Mouse (Mus musculus) heart, embryonic 14.5 days (tissue): ENCODE results near the gene Gipc1. TPM values are rescaled to one million over a fixed set of nuclear protein-coding genes. Genes with fewer than 3 reads are reported as not detected.

Experiments
- ATAC-seq: fragments of 200-750 bp; cut with Nextera tagmentation; 2 replicates; pipeline ENCODE4 v1.8.0; 2017; ENCODE audit warnings: low read depth, moderate TSS enrichment; ENCODE audit not compliant: insufficient number of reproducible peaks, insufficient read depth, low FRiP score
- H3K27ac ChIP-seq, 2 experiments: fragments of 200-500 bp in 1 of 2; fragments of 300-500 bp in 1 of 2; sonication (generic) in 1 of 2; replicated peaks in 1 of 2; 2 replicates each; pipeline ENCODE4 v1.5.1; 2012 to 2014; ENCODE audit warnings: low read depth in 2 of 2, low read length in 2 of 2, control low read depth in 1 of 2, mild to moderate bottlenecking in 1 of 2, mixed read lengths in 1 of 2; ENCODE audit not compliant: control insufficient read depth in 1 of 2, insufficient read depth in 1 of 2
- H3K27me3 ChIP-seq: fragments of 300-500 bp; sonication (generic); 2 replicates; pipeline ENCODE4 v1.6.1; 2014; ENCODE audit warnings: mild to moderate bottlenecking, low read length, control low read depth; ENCODE audit not compliant: control insufficient read depth, insufficient read depth
- H3K36me3 ChIP-seq: fragments of 300-500 bp; sonication (generic); 2 replicates; pipeline ENCODE4 v1.6.1; 2014; ENCODE audit warnings: mild to moderate bottlenecking, control low read depth, low read length, mixed read lengths; ENCODE audit not compliant: control insufficient read depth, insufficient read depth
- H3K4me1 ChIP-seq, 2 experiments: fragments of 200-500 bp in 1 of 2; fragments of 300-500 bp in 1 of 2; sonication (generic) in 1 of 2; 2 replicates each; pipeline ENCODE4 v1.6.1; 2012 to 2014; ENCODE audit warnings: low read length in 2 of 2, control low read depth in 1 of 2, mixed read lengths in 1 of 2; ENCODE audit not compliant: control insufficient read depth in 2 of 2, insufficient read depth in 2 of 2
- H3K4me2 ChIP-seq: fragments of 300-500 bp; sonication (generic); 2 replicates; pipeline ENCODE4 v1.6.1; 2014; ENCODE audit warnings: mild to moderate bottlenecking, low read length
- H3K4me3 ChIP-seq, 2 experiments: fragments of 200-500 bp in 1 of 2; fragments of 300-500 bp in 1 of 2; sonication (generic) in 1 of 2; 2 replicates each; pipeline ENCODE4 v1.5.1; 2012 to 2014; ENCODE audit warnings: low read length in 2 of 2, mild to moderate bottlenecking in 2 of 2, control low read depth in 1 of 2, low read depth in 1 of 2, moderate library complexity in 1 of 2; ENCODE audit not compliant: control insufficient read depth in 1 of 2, insufficient read depth in 1 of 2
- H3K9ac ChIP-seq: fragments of 300-500 bp; sonication (generic); 2 replicates; pipeline ENCODE4 v1.6.1; 2014; ENCODE audit warnings: mild to moderate bottlenecking, low read length
- H3K9me3 ChIP-seq: fragments of 300-500 bp; sonication (generic); 2 replicates; pipeline ENCODE4 v1.6.1; 2016; ENCODE audit warnings: low read length, control low read depth; ENCODE audit not compliant: control insufficient read depth
- WGBS: fragments of 180-500 bp; shearing (Covaris S2); extraction: QIAGEN DNeasy Blood & Tissue Kit; methylation state at CpG from one replicate; pipeline ENCODE4 v1.1.7; 2014; 5-methylcytosine and 5-hydroxymethylcytosine counted together
- polyA plus RNA-seq: library from polyadenylated mRNA; unstranded; fragments of >200 nt; fragmentation: Nextera tagmentation; extraction: Ambion mirVana; gene quantifications from 2 replicates; pipeline ENCODE4 v1.2.1, GENCODE M21; 2014

Gene Gipc1
- polyA plus RNA-seq, 1 experiment from 2014 or later = 139 TPM

DNA sequence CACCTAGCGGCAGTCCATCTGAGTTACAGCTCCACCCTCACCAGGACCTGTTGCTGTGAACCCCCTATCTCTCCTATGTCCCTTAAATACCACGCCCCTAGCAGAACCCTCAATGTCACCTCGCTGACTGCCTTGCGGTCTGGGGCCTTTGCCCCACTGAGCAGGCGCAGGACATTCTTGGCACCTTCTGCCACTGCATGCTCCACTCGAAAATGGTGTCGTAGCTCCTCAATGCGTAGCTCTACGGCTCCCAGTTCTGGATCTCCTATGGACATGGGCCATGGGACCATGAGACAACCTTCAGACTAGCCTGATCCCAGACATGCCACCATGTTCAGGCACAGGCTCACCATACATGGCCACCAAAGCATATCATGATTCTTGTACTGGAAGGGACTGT lies 32.0 kb downstream of the Gipc1 start:
- H3K9ac ChIP-seq = no peak overlapping the region
- ATAC-seq = no peak
- no peaks in the 10 kb centered on the region for H3K27me3 ChIP-seq
- H3K4me1 ChIP-seq = peaks cover 10 to 14% of the 10 kb centered on the region in 2 experiments; a peak in 3 of 4 replicates
- no peak overlapping the region for H3K27ac ChIP-seq
- H3K4me2 ChIP-seq = no peak overlapping the region
- WGBS = 82% methylated on average over 9 of the region's 9 CpGs
- H3K9me3 ChIP-seq = no peaks in the 10 kb centered on the region
- no peak overlapping the region for H3K4me3 ChIP-seq
- peaks cover 76% of the 10 kb centered on the region for H3K36me3 ChIP-seq

DNA sequence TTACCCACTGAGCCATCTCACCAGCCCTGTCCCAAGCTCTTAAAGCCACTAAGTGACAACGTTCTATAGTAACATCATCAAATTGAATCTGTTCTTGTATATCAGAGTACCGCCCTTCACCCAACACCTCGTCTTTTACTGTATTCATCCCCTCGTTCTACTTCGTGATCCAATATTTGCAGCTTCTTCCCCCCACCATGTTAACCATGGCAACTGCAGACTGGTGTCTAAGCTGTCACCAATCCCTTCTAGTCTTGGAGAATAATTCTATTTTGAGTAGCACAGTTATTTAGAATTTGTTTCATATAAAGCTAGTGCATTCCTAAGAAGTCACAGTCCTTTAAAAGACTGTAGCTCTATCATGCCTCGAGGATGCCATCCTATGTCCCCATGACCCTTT lies 36.8 kb downstream of the Gipc1 start:
- 90% methylated on average over 6 of the region's 6 CpGs for WGBS
- H3K36me3 ChIP-seq = peaks cover 71% of the 10 kb centered on the region
- no peaks in the 10 kb centered on the region for H3K9me3 ChIP-seq
- no peak for ATAC-seq
- H3K27me3 ChIP-seq = no peaks in the 10 kb centered on the region
- H3K4me2 ChIP-seq = no peak overlapping the region
- no peak overlapping the region for H3K27ac ChIP-seq
- no peak overlapping the region for H3K9ac ChIP-seq
- H3K4me1 ChIP-seq = no peaks in the 10 kb centered on the region; a peak in 1 of 4 replicates
- H3K4me3 ChIP-seq = no peak overlapping the region

GRCm38 (mm10) chr8:83693609-83694236 lies 41.2 kb downstream of the Gipc1 start:
- WGBS = 70% methylated on average over 10 of the region's 10 CpGs
- no peak for ATAC-seq
- no peaks in the 10 kb centered on the region for H3K9me3 ChIP-seq
- H3K9ac ChIP-seq = no peak overlapping the region
- H3K4me1 ChIP-seq = peaks cover 14 to 23% of the 10 kb centered on the region in 2 experiments
- H3K27me3 ChIP-seq = no peaks in the 10 kb centered on the region
- H3K4me3 ChIP-seq = no peak overlapping the region
- no peak overlapping the region for H3K27ac ChIP-seq
- no peak overlapping the region for H3K4me2 ChIP-seq
- H3K36me3 ChIP-seq = peaks cover 44% of the 10 kb centered on the region

GRCm38 (mm10) chr8:83694369-83695160 lies 42.1 kb downstream of the Gipc1 start:
- no peak overlapping the region for H3K9ac ChIP-seq
- no peak overlapping the region for H3K4me2 ChIP-seq
- no peak for ATAC-seq
- no peak overlapping the region for H3K4me3 ChIP-seq
- H3K36me3 ChIP-seq = peaks cover 39% of the 10 kb centered on the region
- peaks cover 14 to 26% of the 10 kb centered on the region in 2 experiments for H3K4me1 ChIP-seq
- H3K27me3 ChIP-seq = no peaks in the 10 kb centered on the region
- H3K9me3 ChIP-seq = no peaks in the 10 kb centered on the region
- WGBS = 78% methylated on average over 11 of the region's 11 CpGs
- no peak overlapping the region for H3K27ac ChIP-seq

DNA sequence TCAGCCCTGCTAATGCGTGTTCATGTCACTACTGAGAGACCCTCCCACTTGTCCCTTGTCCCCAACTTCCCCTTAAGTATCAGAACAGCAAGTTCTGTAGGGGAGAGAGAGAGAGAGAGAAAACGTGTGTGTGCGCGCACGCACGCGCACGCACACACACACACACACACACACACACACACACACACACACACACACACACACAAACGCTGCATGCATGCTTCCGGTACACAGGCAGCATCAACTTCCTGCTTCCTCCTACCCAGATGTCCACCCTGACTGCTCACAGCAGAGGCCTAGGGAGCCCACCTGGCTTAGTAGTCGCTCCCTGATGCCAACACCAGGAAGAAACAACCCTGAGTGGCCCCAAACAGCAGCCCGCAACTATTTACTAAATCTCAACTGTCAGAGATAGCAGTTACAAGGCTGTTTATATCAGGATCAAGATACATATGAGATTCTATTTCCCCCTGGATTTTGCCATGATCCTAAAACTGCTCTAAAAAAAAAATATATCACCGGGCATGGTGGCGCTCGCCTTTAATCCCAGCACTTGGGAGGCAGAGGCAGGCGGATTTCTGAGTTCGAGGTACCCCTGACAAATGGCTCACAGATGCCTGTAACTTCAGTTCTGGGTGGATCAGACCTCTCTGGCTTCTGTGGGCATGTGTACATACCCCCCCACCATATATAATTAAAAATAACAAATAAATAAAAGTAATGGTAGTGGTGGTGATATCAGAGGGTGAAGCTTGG lies 43.1 kb downstream of the Gipc1 start:
- Histone ChIP-seq H3K4me1 (peaks cover 16 to 36% of the 10 kb centered on the region in 2 experiments), H3K27me3 (no peaks in the 10 kb centered on the region), H3K4me2 (no peak overlapping the region), H3K9ac (no peak overlapping the region), H3K36me3 (peaks cover 30% of the 10 kb centered on the region), H3K27ac (no peak overlapping the region), H3K4me3 (no peak overlapping the region), H3K9me3 (no peaks in the 10 kb centered on the region)
- no peak for ATAC-seq
- WGBS = 82% methylated on average over 11 of the region's 17 CpGs

GRCm38 (mm10) chr8:83697374-83698220 lies 45.1 kb downstream of the Gipc1 start:
- H3K27me3 ChIP-seq = no peaks in the 10 kb centered on the region
- H3K4me2 ChIP-seq = peak overlapping the region; percentile 89
- H3K9ac ChIP-seq = peak overlapping the region; percentile 97
- peak overlapping the region; percentile 61 to 77 for H3K27ac ChIP-seq
- H3K9me3 ChIP-seq = no peaks in the 10 kb centered on the region
- H3K4me3 ChIP-seq = peak overlapping the region; percentile 88 to 93
- H3K36me3 ChIP-seq = peaks cover 9% of the 10 kb centered on the region
- no peak for ATAC-seq
- WGBS = 42% methylated on average over 19 of the region's 19 CpGs
- H3K4me1 ChIP-seq = peaks cover 16 to 42% of the 10 kb centered on the region in 2 experiments

- peak overlapping the region; percentile 88 to 93 for H3K4me3 ChIP-seq
- 0 out of 2 replicates have a peak, but pooled peaks cover 3% of the 10 kb centered on the region for H3K36me3 ChIP-seq
- no peaks in the 10 kb centered on the region for H3K27me3 ChIP-seq
- 3% methylated on average over 15 of the region's 15 CpGs for WGBS
- peak overlapping the region; percentile 97 for H3K9ac ChIP-seq
- peak overlapping the region; percentile 61 to 77 for H3K27ac ChIP-seq
- H3K4me1 ChIP-seq = peaks cover 16 to 42% of the 10 kb centered on the region in 2 experiments
- H3K9me3 ChIP-seq = no peaks in the 10 kb centered on the region
- no peak for ATAC-seq
- H3K4me2 ChIP-seq = peak overlapping the region; percentile 89
Measured at GRCm38 (mm10) chr8:83698291-83698660, 45.8 kb downstream of the Gipc1 start.
